Mouse (Mus musculus) limb, embryonic 14.5 days (tissue): ENCODE measurements around the gene Hoxc5. TPM values are rescaled to one million over a fixed set of nuclear protein-coding genes. Genes with fewer than 3 reads are reported as not detected.

Experiments
- ATAC-seq: fragments of 200-750 bp; cut with Nextera tagmentation; 2 replicates; pipeline ENCODE4 v1.8.0; 2017; ENCODE audit warnings: low read depth, moderate number of reproducible peaks, moderate TSS enrichment; ENCODE audit not compliant: low FRiP score
- DNase-seq: peaks from one replicate; pipeline ENCODE4 v3.0.0-alpha.2; 2015; ENCODE audit warnings: low spot score
- H3K27ac ChIP-seq: fragments of 300-500 bp; sonication (generic); replicated peaks from 2 replicates; pipeline ENCODE4 v1.5.1; 2014; ENCODE audit warnings: low read depth, mild to moderate bottlenecking, low read length, moderate library complexity, mixed read lengths
- H3K27me3 ChIP-seq: fragments of 300-500 bp; sonication (generic); 2 replicates; pipeline ENCODE4 v1.6.1; 2014; ENCODE audit warnings: low read length, mixed read lengths; ENCODE audit not compliant: control insufficient read depth, insufficient read depth
- H3K36me3 ChIP-seq: fragments of 300-500 bp; sonication (generic); 2 replicates; pipeline ENCODE4 v1.6.1; 2014; ENCODE audit warnings: mild to moderate bottlenecking, low read length, moderate library complexity, mixed read lengths; ENCODE audit not compliant: control insufficient read depth, insufficient read depth
- H3K4me1 ChIP-seq: fragments of 300-500 bp; sonication (generic); 2 replicates; pipeline ENCODE4 v1.6.1; 2014; ENCODE audit warnings: antibody characterized with exemption, low read length, mixed read lengths; ENCODE audit not compliant: control insufficient read depth, insufficient read depth
- H3K4me2 ChIP-seq: fragments of 300-500 bp; sonication (generic); replicated peaks from 2 replicates; pipeline ENCODE4 v1.6.1; 2014; ENCODE audit warnings: low read depth, mild to moderate bottlenecking, low read length, moderate library complexity; ENCODE audit not compliant: severe bottlenecking
- H3K4me3 ChIP-seq: fragments of 300-500 bp; sonication (generic); replicated peaks from 2 replicates; pipeline ENCODE4 v1.5.1; 2014; ENCODE audit warnings: low read length
- H3K9ac ChIP-seq: fragments of 300-500 bp; sonication (generic); 2 replicates; pipeline ENCODE4 v1.6.1; 2014; ENCODE audit warnings: mild to moderate bottlenecking, low read depth, low read length, moderate library complexity; ENCODE audit not compliant: severe bottlenecking
- H3K9me3 ChIP-seq: fragments of 300-500 bp; sonication (generic); 2 replicates; pipeline ENCODE4 v1.6.1; 2016; ENCODE audit warnings: low read length; ENCODE audit not compliant: control insufficient read depth
- POLR2A ChIP-seq: fragments of 200-500 bp; IDR thresholded peaks from 2 replicates; pipeline ENCODE4 v1.8.0; 2012; ENCODE audit warnings: inconsistent platforms, mild to moderate bottlenecking, moderate library complexity, borderline replicate concordance; ENCODE audit not compliant: insufficient read depth, insufficient read length; ENCODE audit errors: extremely low read depth
- WGBS: fragments of 180-500 bp; shearing (Covaris S2); extraction: QIAGEN DNeasy Blood & Tissue Kit; methylation state at CpG from one replicate; pipeline ENCODE4 v1.1.7; 2014; 5-methylcytosine and 5-hydroxymethylcytosine counted together
- polyA plus RNA-seq, 2 experiments: library from polyadenylated mRNA; depleted of rRNA in 1 of 2; stranded (reverse) in 1 of 2; unstranded in 1 of 2; fragments of >200 nt; fragmentation: Nextera tagmentation in 1 of 2; extraction: Ambion mirVana in 1 of 2; gene quantifications; 2 replicates each; pipeline versions ENCODE4 v1.2.1 to v1.2.3; 2012 to 2014

The Hoxc5 gene
- polyA plus RNA-seq, 2 experiments, result 3.5 to 9.0 TPM

DNA sequence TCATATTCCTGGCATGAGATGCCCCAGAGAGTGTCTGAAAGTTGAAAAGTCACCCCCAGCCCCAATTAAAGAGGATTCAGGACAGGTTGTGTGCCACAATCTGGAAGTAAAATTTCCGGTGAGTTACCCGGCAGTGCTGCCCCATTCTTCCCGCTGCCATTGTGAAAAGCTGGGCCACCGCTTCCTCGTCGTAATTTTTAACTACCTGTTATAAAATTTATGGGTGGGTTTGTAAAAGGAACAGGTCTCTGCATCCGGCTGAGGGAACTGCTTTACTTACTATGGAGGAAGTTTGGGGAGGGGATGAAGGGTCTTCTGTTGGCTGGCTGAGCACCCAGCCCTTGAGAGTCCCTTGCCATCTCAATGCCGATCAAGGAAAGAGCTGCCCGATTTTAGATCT, 29.3 kb downstream of the Hoxc5 start:
- 2% methylated on average over 9 of the region's 9 CpGs for WGBS
- TF ChIP-seq POLR2A, result no peak
- Histone ChIP-seq H3K27me3 (peaks cover 94% of the 10 kb centered on the region), H3K9ac (no peak overlapping the region), H3K36me3 (no peaks in the 10 kb centered on the region), H3K9me3 (no peaks in the 10 kb centered on the region), H3K4me3 (no peak overlapping the region), H3K27ac (no peak overlapping the region), H3K4me2 (no peak overlapping the region), H3K4me1 (peaks cover 24% of the 10 kb centered on the region)
- ATAC-seq (no peak), DNase-seq (no peak)

DNA sequence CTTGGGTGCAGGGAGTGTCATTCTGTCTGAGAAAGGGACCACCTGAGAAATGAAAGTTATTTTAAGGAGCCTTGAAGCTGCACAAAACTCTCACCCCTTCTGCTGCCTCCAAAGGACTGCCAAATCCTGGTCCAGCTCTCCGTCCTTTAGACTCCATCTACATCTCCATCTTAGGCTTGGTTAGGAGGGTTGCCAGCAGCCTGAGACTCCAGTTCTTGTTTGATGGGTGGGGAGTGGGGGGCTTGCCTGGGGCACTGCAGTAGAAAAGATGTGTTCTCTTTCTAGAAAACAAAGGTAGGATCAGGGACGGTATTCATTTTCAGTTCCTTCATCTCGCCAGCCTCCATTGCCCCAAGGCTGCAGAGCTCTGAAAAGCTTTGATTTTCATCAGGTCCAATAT, 30.2 kb downstream of the Hoxc5 start:
- DNase-seq (no peak), ATAC-seq (no peak)
- Histone ChIP-seq H3K9me3 (no peaks in the 10 kb centered on the region), H3K4me1 (peaks cover 24% of the 10 kb centered on the region), H3K9ac (no peak overlapping the region), H3K27me3 (peaks cover 95% of the 10 kb centered on the region), H3K4me2 (peak overlapping the region; percentile 39; the same call in 1 of the 2 replicates), H3K27ac (no peak overlapping the region), H3K4me3 (peak overlapping the region; percentile 45; the same call in 1 of the 2 replicates), H3K36me3 (no peaks in the 10 kb centered on the region)
- WGBS, result 4% methylated on average over 3 of the region's 3 CpGs
- TF ChIP-seq POLR2A, result no peak

DNA sequence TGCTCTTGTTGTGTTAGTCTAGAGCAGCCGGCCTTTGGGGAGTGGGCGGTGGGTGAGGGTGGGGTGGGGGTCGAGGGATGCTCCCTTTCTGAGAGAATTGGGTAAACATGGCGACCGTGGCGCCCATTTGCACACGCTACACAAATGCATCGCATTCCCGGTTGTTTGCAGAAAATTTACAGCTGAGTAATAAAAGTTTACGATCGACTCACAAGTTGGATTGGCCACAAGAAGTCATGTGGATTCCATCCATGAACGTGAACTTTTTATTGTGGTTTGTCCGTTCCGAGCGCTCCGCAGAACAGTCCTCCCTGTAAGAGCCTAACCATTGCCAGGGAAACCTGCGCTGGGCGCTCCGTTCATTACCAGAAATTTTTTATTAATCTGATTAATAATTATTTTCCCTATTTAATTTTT, 30.7 kb downstream of the Hoxc5 start, which contains the start of gene Hoxc6:
Hoxc6 (plus strand) TSS at position 319 of the 417 bp plus-strand sequence.
- Histone ChIP-seq H3K4me2 (peak within 1 kb of the TSS; percentile 69), H3K27ac (no peak within 1 kb of the TSS), H3K4me1 (peaks cover 24% of the 10 kb centered on the region), H3K27me3 (peaks cover 96% of the 10 kb centered on the region), H3K36me3 (no peaks in the 10 kb centered on the region), H3K4me3 (peak within 1 kb of the TSS; percentile 45), H3K9me3 (no peaks in the 10 kb centered on the region), H3K9ac (peak within 1 kb of the TSS; percentile 50; the same call in 1 of the 2 replicates)
- under 1% methylated on average over 19 of the region's 19 CpGs for WGBS
- peak; percentile 32; the same call in 1 of the 2 replicates for ATAC-seq
- peak; percentile 60 for DNase-seq
- no peak for TF ChIP-seq POLR2A

DNA sequence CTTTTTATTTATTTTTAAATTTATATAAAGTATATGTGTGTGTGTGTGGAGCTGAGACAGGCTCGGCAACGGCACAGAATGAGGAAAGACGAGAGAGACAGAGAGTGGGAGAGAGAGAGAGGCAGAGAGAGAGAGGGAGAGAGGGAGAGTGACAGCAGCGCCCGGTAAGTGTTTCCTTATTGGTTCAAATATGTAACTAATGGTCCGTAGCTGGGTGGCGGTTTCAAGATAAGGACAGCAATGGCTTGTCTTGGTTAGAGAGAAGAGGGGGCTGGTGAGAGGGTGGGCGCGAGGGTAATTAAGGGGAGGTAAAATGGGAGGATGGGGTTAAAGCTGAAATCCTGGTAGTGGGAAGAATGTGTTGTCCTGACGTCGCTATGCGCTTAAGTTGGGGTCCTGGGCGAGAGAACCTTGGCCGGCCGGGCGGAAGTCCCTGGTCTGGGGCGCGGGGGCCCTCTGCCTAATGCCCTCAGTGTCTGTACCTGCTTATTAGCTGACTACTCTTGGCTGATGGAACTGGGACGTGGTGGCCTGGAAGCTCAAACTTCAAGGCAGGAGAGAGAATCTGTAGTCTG, 31.5 kb downstream of the Hoxc5 start:
- no peaks in the 10 kb centered on the region for H3K9me3 ChIP-seq
- H3K4me2 ChIP-seq, result peak overlapping the region; percentile 69
- DNase-seq (no peak), ATAC-seq (no peak)
- no peak overlapping the region for H3K27ac ChIP-seq
- no peaks in the 10 kb centered on the region for H3K36me3 ChIP-seq
- H3K27me3 ChIP-seq, result peaks cover 96% of the 10 kb centered on the region
- peaks cover 24% of the 10 kb centered on the region for H3K4me1 ChIP-seq
- WGBS, result 0% methylated on average over 19 of the region's 19 CpGs
- no peak for TF ChIP-seq POLR2A
- peak overlapping the region; percentile 45 for H3K4me3 ChIP-seq
- H3K9ac ChIP-seq, result 0 out of 2 replicates have a peak overlapping the region, but pooled peaks have one; percentile 50

DNA sequence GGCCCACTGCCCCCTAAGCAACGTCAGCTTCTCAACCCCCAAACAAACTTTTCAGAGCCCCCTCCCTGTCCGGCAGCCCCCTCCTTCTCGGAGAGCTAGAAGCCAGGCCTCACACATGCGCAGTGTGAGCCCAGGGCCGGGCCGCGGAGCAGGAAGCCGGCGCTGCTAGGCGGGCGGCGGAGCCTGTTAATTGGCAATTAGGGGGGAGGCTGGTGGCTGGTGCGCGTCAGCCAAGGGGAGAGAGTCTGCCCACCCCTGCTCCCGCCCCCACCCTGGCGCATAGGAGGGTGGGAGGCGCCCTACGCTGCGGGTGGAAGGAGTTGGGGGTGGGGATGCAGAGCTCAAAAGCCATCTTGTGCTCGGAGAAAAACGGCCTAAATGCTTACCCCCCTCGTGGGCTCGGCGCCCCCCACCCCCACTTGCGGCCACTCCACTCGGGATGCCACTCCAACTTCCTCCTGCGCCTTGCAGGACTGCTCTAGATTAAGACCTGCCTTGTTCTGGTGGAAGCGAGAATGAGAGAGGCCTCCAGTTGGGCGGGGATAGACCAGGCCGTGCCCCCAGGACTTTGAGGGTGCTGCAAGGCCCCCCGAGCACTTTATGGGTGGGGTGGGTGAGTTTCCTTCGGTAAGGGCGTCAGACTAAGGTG, 32.1 kb downstream of the Hoxc5 start:
- Histone ChIP-seq H3K9me3 (no peaks in the 10 kb centered on the region), H3K4me3 (peak overlapping the region; percentile 45), H3K9ac (peak overlapping the region; percentile 50), H3K27me3 (peaks cover 95% of the 10 kb centered on the region), H3K4me1 (peaks cover 24% of the 10 kb centered on the region), H3K27ac (peak overlapping the region; percentile 67), H3K36me3 (no peaks in the 10 kb centered on the region), H3K4me2 (peak overlapping the region; percentile 69)
- no peak for TF ChIP-seq POLR2A
- ATAC-seq (peak; percentile 69), DNase-seq (peak; percentile 80)
- 1% methylated on average over 27 of the region's 33 CpGs for WGBS
